Mouse (Mus musculus): ENCODE data around the gene Gm20855.
"Not testable (repeated sequence)": the region's sequence is repeated elsewhere in the genome, so short reads cannot be mapped to it uniquely, and the experiment has no call there.

Gm20855 gene

GRCm38 (mm10) chrY:35131733-35132132 is at the start of gene Gm20855:
TSS of gene Gm20855 (minus strand) at chrY:35131833.
- not testable (repeated sequence) for DNase-seq (ENCODE audit: low spot score)

Measured in ovary, postnatal 14 days (tissue).